In the genomic region with DNA sequence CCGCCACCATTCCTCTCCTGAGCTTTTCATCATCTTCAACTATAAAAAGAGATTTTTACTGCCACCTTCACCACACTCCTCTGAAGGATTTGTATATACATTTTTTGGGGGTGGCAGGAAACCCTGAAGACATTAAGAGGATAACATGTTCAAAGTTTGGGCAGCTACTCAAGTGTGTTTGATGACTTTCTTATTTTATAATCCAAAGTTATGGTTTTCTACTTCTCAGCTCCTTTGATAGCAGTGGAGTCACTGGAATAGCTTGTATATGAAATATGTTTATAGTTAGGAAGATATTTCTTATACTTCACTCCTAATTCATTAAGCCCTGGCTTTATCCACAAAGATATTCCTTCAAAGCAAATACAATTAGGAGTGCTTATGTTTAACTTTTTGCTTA, we compare ENCODE assay signal across 29 mouse cellular contexts.
"Had no signal": no experiment of that assay in that cellular context is flagged by ENCODE, and none has a peak within 500 bp of the region (broad histone marks: within the 10 kb centered on the region; RNA-seq: fewer than 3 reads in every experiment).

No protein-coding gene starts in this region.

- DNase-seq: layer of hippocampus, postnatal 36 days; left cerebral cortex, postnatal 4 days; liver; liver, embryonic 13.5 days; liver, postnatal 0 days; lung, adult 18-20 months; lung, adult 2 months; lung, postnatal 10 days; lung, postnatal 4 days; midbrain, embryonic 14.5 days had no signal

- H3K4me3 ChIP-seq: left cerebral cortex, adult 2 months; limb, embryonic 10.5 days; limb, embryonic 12.5 days; limb, embryonic 13.5 days; limb, embryonic 15.5 days; liver, embryonic 12.5 days; liver, embryonic 13.5 days; liver, embryonic 15.5 days; megakaryocyte, embryonic 14.5 days; midbrain, embryonic 10.5 days; midbrain, embryonic 12.5 days; midbrain, embryonic 13.5 days; midbrain, embryonic 15.5 days; myocyte; neural tube, embryonic 12.5 days had no signal

- H3K36me3 ChIP-seq: limb, embryonic 10.5 days; limb, embryonic 12.5 days; limb, embryonic 13.5 days; limb, embryonic 15.5 days; liver, embryonic 12.5 days; liver, embryonic 13.5 days; liver, embryonic 15.5 days; midbrain, embryonic 10.5 days; midbrain, embryonic 12.5 days; midbrain, embryonic 13.5 days; midbrain, embryonic 15.5 days; neural tube, embryonic 12.5 days had no signal

- H3K27ac ChIP-seq: left cerebral cortex, adult 2 months; limb, embryonic 10.5 days; limb, embryonic 12.5 days; limb, embryonic 13.5 days; limb, embryonic 15.5 days; liver, embryonic 12.5 days; liver, embryonic 13.5 days; liver, embryonic 14.5 days; liver, embryonic 15.5 days; macrophage; midbrain, embryonic 10.5 days; midbrain, embryonic 12.5 days; midbrain, embryonic 13.5 days; midbrain, embryonic 15.5 days; neural tube, embryonic 12.5 days had no signal

- H3K27me3 ChIP-seq: limb, embryonic 13.5 days; limb, embryonic 15.5 days; liver, embryonic 12.5 days; liver, embryonic 13.5 days; liver, embryonic 15.5 days; megakaryocyte, embryonic 14.5 days; midbrain, embryonic 12.5 days; midbrain, embryonic 13.5 days; midbrain, embryonic 15.5 days; neural tube, embryonic 12.5 days had no signal

- H3K9ac ChIP-seq: limb, embryonic 12.5 days; limb, embryonic 13.5 days; limb, embryonic 15.5 days; liver, embryonic 12.5 days; liver, embryonic 13.5 days; liver, embryonic 14.5 days; liver, embryonic 15.5 days; liver, postnatal 0 days; midbrain, embryonic 12.5 days; midbrain, embryonic 13.5 days; midbrain, embryonic 15.5 days; neural tube, embryonic 12.5 days had no signal

- H3K9me3 ChIP-seq: limb, embryonic 10.5 days; limb, embryonic 12.5 days; limb, embryonic 13.5 days; limb, embryonic 15.5 days; liver, embryonic 12.5 days; liver, embryonic 13.5 days; liver, embryonic 15.5 days; megakaryocyte, embryonic 14.5 days; midbrain, embryonic 10.5 days; midbrain, embryonic 12.5 days; midbrain, embryonic 13.5 days; midbrain, embryonic 15.5 days; neural tube, embryonic 12.5 days had no signal

- ATAC-seq: liver, embryonic 12.5 days; liver, postnatal 0 days; midbrain, embryonic 13.5 days; midbrain, embryonic 15.5 days; midbrain, embryonic 16.5 days had no signal

- H3K4me2 ChIP-seq: limb, embryonic 12.5 days; limb, embryonic 13.5 days; limb, embryonic 15.5 days; liver, embryonic 11.5 days; liver, embryonic 12.5 days; liver, embryonic 13.5 days; liver, embryonic 15.5 days; midbrain, embryonic 11.5 days; midbrain, embryonic 12.5 days; midbrain, embryonic 13.5 days; midbrain, embryonic 15.5 days; neural tube, embryonic 12.5 days had no signal

- H3K4me1 ChIP-seq: limb, embryonic 12.5 days; limb, embryonic 13.5 days; limb, embryonic 15.5 days; liver, embryonic 12.5 days; liver, embryonic 13.5 days; liver, embryonic 15.5 days; megakaryocyte, embryonic 14.5 days; midbrain, embryonic 10.5 days; midbrain, embryonic 12.5 days; midbrain, embryonic 13.5 days; midbrain, embryonic 15.5 days; neural tube, embryonic 12.5 days had no signal
